In the genomic region with DNA sequence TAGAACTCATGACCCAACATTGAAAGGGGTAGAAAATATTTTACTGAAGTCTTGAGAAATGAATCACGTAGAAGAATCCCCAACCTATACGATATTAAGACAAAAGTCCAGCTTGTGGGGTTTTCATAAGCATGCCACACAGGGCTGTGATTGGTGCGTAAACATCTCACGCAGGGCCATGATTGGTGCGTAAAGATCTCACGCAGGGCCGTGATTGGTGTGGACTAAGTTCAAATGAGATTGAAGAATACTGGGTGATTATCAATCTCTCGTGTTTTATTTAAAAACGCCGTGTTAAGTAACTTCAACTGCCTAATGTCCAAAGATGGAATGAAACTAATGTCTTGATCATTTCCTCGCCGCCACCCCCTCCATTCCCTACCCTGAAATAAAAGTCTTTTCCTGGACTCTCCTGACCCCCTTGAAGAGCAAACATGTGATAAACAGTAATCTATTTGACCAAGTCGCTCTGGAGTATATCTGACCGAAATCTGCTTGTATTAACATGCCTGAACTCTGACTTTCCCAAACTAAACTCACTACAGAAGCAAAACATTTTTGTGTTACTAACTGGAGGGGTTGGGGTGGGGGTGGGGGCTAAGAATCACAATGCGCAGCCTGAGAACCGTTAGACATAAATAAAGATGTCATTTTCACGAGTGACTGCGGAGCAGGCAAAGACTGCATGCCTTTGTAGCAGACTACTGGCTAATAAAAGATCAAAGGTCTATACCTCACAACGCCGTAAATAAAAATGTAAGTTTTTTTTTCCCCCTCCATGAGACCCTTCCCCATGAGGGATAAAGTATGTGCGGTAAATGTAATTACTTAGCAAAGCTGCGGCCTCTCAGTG, we compare ENCODE assay signal across 8 mouse cellular contexts. TPM values are rescaled to one million over a fixed set of nuclear protein-coding genes. Genes with fewer than 3 reads are reported as not detected.
DNase-seq lines count a peak whose midpoint lies in the region; ATAC-seq and TF ChIP-seq lines count a peak whose summit lies in the region.

No protein-coding gene starts in this region.

- no peak overlapping the region; the same call in 1 of the 2 replicates for H3K9ac ChIP-seq in lung, embryonic 14.5 days
- peak overlapping the region; percentile 18; the same call in 1 of the 2 replicates for H3K9ac ChIP-seq in forebrain, embryonic 15.5 days (replicated peaks)
- H3K9ac ChIP-seq in limb, embryonic 13.5 days = no peak overlapping the region
- H3K9ac ChIP-seq in stomach, embryonic 14.5 days (replicated peaks; ENCODE audit: low read depth, low read length) = no peak overlapping the region

- ATAC-seq in lung, embryonic 14.5 days (ENCODE audit: insufficient read depth) = peak; percentile 11; the same call in 1 of the 2 replicates
- ATAC-seq in forebrain, embryonic 15.5 days (replicated peaks) = no peak
- peak; percentile 71; the same call in 1 of the 2 replicates for ATAC-seq in limb, embryonic 13.5 days (ENCODE audit: low FRiP score, low read depth)
- no peak for ATAC-seq in stomach, embryonic 14.5 days (ENCODE audit: insufficient number of reproducible peaks, insufficient read depth, low FRiP score, low read depth)
- ATAC-seq in erythroblast, adult 5-6 weeks (replicated peaks; ENCODE audit: low FRiP score, poor library complexity, severe bottlenecking) = no peak

- H3K4me1 ChIP-seq in lung, embryonic 14.5 days (ENCODE audit: insufficient read depth) = 0 out of 2 replicates have a peak, but pooled peaks cover 8% of the 10 kb centered on the region
- H3K4me1 ChIP-seq in forebrain, embryonic 15.5 days = peaks cover 10% of the 10 kb centered on the region; the same call in 1 of the 2 replicates
- peaks cover 69% of the 10 kb centered on the region for H3K4me1 ChIP-seq in limb, embryonic 13.5 days
- peaks cover 32% of the 10 kb centered on the region for H3K4me1 ChIP-seq in stomach, embryonic 14.5 days (ENCODE audit: control insufficient read depth, insufficient read depth, low read length)

- peak; percentile 35 for DNase-seq in lung, embryonic 14.5 days
- no peak for DNase-seq in lung, postnatal 36 days
- no peak for DNase-seq in right cerebral cortex, postnatal 25 days
- no peak for DNase-seq in ovary, postnatal 10 days (ENCODE audit: low spot score)

- H3K9me3 ChIP-seq in lung, embryonic 14.5 days (ENCODE audit: low read depth, low read length) = no peaks in the 10 kb centered on the region
- H3K9me3 ChIP-seq in forebrain, embryonic 15.5 days = no peaks in the 10 kb centered on the region
- H3K9me3 ChIP-seq in limb, embryonic 13.5 days = no peaks in the 10 kb centered on the region
- H3K9me3 ChIP-seq in stomach, embryonic 14.5 days (ENCODE audit: control insufficient read depth, low read depth, low read length) = no peaks in the 10 kb centered on the region

- WGBS in lung, embryonic 14.5 days = 33% methylated on average over 22 of the region's 22 CpGs
- 70% methylated on average over 22 of the region's 22 CpGs for WGBS in forebrain, embryonic 15.5 days
- 22% methylated on average over 22 of the region's 22 CpGs for WGBS in limb, embryonic 13.5 days
- WGBS in stomach, embryonic 14.5 days = 23% methylated on average over 22 of the region's 22 CpGs

- H3K36me3 ChIP-seq in lung, embryonic 14.5 days (ENCODE audit: insufficient read depth) = no peaks in the 10 kb centered on the region
- no peaks in the 10 kb centered on the region for H3K36me3 ChIP-seq in forebrain, embryonic 15.5 days
- H3K36me3 ChIP-seq in limb, embryonic 13.5 days = no peaks in the 10 kb centered on the region; the same call in 1 of the 2 replicates
- no peaks in the 10 kb centered on the region; the same call in 1 of the 2 replicates for H3K36me3 ChIP-seq in stomach, embryonic 14.5 days (ENCODE audit: control insufficient read depth, insufficient read depth, low read length)

- H3K4me3 ChIP-seq in lung, embryonic 14.5 days (ENCODE audit: low read depth, low read length) = peak overlapping the region; percentile 19
- peak overlapping the region; percentile 24 for H3K4me3 ChIP-seq in forebrain, embryonic 15.5 days
- H3K4me3 ChIP-seq in limb, embryonic 13.5 days = peak overlapping the region; percentile 22
- peak overlapping the region; percentile 0; the same call in 1 of the 2 replicates for H3K4me3 ChIP-seq in stomach, embryonic 14.5 days (ENCODE audit: low read depth, low read length)

- H3K4me2 ChIP-seq in lung, embryonic 14.5 days = peak overlapping the region; percentile 55
- H3K4me2 ChIP-seq in forebrain, embryonic 15.5 days (replicated peaks) = peak overlapping the region; percentile 43
- peak overlapping the region; percentile 60 for H3K4me2 ChIP-seq in limb, embryonic 13.5 days (replicated peaks)
- peak overlapping the region; percentile 50 for H3K4me2 ChIP-seq in stomach, embryonic 14.5 days (replicated peaks; ENCODE audit: low read depth, low read length)

- no peaks in the 10 kb centered on the region for H3K27me3 ChIP-seq in lung, embryonic 14.5 days (ENCODE audit: insufficient read depth, low read length)
- H3K27me3 ChIP-seq in forebrain, embryonic 15.5 days = no peaks in the 10 kb centered on the region
- H3K27me3 ChIP-seq in limb, embryonic 13.5 days = peaks cover 4% of the 10 kb centered on the region; the same call in 1 of the 2 replicates
- H3K27me3 ChIP-seq in stomach, embryonic 14.5 days (ENCODE audit: control insufficient read depth, insufficient read depth, low read length) = no peaks in the 10 kb centered on the region

- H3K27ac ChIP-seq in lung, embryonic 14.5 days (ENCODE audit: low read depth) = 0 out of 2 replicates have a peak overlapping the region, but pooled peaks have one; percentile 3
- no peak overlapping the region for H3K27ac ChIP-seq in forebrain, embryonic 15.5 days (replicated peaks)
- H3K27ac ChIP-seq in limb, embryonic 13.5 days = peak overlapping the region; percentile 44; the same call in 1 of the 2 replicates
- peak overlapping the region; percentile 56; the same call in 1 of the 2 replicates for H3K27ac ChIP-seq in stomach, embryonic 14.5 days (ENCODE audit: low read length)

- TF ChIP-seq CTCF in lung, embryonic 14.5 days (IDR thresholded peaks at IDR 0.05; ENCODE audit: low read depth) = no peak

RNA-seq across cellular contexts. Expression of a gene that starts 27.0 kb away (rescaled TPM):
- polyA plus RNA-seq in lung, embryonic 14.5 days (2014; fragmentation: Nextera tagmentation; extraction: Ambion mirVana) = 13.0 and 14.1 TPM in 2 replicates
- polyA plus RNA-seq in forebrain, embryonic 15.5 days (2015; fragmentation: Nextera tagmentation; extraction: Ambion mirVana) = 1.5 and 1.7 TPM in 2 replicates
- 12.2 and 14.8 TPM in 2 replicates for polyA plus RNA-seq in limb, embryonic 13.5 days (2015; fragmentation: Nextera tagmentation; extraction: Ambion mirVana)
- polyA plus RNA-seq in stomach, embryonic 14.5 days (2014; fragmentation: Nextera tagmentation; extraction: Ambion mirVana) = 30.9 and 33.3 TPM in 2 replicates
- total RNA-seq in erythroblast, adult 5-6 weeks (2015; ENCODE audit: low replicate concordance) = not detected in 2 replicates
- total RNA-seq in erythroblast, adult 5-6 weeks (2017; ENCODE audit: low replicate concordance) = 0.09 and 1.3 TPM in 2 replicates

Comparison
In these comparisons a context has a peak if more than half of its experiments do, and no peak if none do; other contexts are left out.
1. ATAC-seq: peak in lung, embryonic 14.5 days (single experiment) and limb, embryonic 13.5 days (single experiment); none in forebrain, embryonic 15.5 days (single experiment), stomach, embryonic 14.5 days (single experiment) and erythroblast, adult 5-6 weeks (single experiment).
2. Peak in every context shown above with its lines, with median percentiles within 50 percentile points of each other: H3K4me2 ChIP-seq and H3K4me3 ChIP-seq.